Mouse (Mus musculus): ENCODE results near the gene Golt1a.

DNA sequence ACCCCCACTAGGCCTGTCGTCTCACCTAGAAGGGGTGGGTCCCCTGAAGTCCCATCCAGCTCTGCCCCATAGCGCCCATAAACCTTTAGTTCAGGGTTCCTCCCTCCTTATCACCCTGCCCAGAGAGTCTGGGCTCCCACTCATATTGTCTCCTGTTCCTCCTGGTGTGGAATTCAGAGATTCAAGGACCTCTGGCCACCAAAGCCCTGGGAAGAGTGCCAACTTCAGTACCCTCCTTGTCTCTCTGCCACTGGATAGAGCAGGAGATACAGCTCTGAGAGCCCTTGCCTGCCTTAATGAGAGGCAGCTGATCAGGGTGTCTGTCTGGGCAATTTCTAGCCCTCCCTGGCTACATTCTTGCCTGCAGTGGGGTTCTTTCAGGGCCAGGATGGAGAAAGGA lies 55.3 kb downstream of the Golt1a start:
- TF ChIP-seq CTCF (IDR thresholded peaks at IDR 0.05; ENCODE audit: extremely low read depth, insufficient read length, insufficient replicate concordance, low read depth, low read length) (no peak), POLR2A (IDR thresholded peaks at IDR 0.05; ENCODE audit: low read depth, low read length) (no peak)
